Mouse (Mus musculus): ENCODE data around the gene Actn3. TPM values are rescaled to one million over a fixed set of nuclear protein-coding genes. Genes with fewer than 3 reads are reported as not detected.
A peak's percentile ranks its signal among the peaks of the same experiment; 100 is the strongest.
"Not testable (repeated sequence)": the region's sequence is repeated elsewhere in the genome, so short reads cannot be mapped to it uniquely, and the experiment has no call there.

Actn3 gene
- polyA plus RNA-seq, 1 experiment from 2014 or later, result 8.9 TPM

GRCm38 (mm10) chr19:4876241-4876640, 1.5 kb downstream of the Actn3 start:
- ATAC-seq (ENCODE audit: insufficient read depth, low FRiP score), result no peak
- 55% methylated on average over 4 of the region's 4 CpGs for WGBS
- Histone ChIP-seq H3K4me1 (ENCODE audit: control insufficient read depth, insufficient read depth, low read length) (peaks cover 4% of the 10 kb centered on the region), H3K9ac (ENCODE audit: low read length) (no peak overlapping the region), H3K9me3 (replicated peaks; ENCODE audit: control insufficient read depth, low read length) (no peaks in the 10 kb centered on the region), H3K4me3 (replicated peaks; ENCODE audit: low read length) (no peak overlapping the region), H3K4me2 (ENCODE audit: low read depth, low read length) (no peak overlapping the region), H3K27ac (ENCODE audit: low read length) (no peak overlapping the region), H3K36me3 (ENCODE audit: control insufficient read depth, insufficient read depth, low read length) (no peaks in the 10 kb centered on the region), H3K27me3 (ENCODE audit: control insufficient read depth, insufficient read depth, low read length) (no peaks in the 10 kb centered on the region)

GRCm38 (mm10) chr19:4874613-4875012, 3.1 kb downstream of the Actn3 start:
- not testable (repeated sequence) for H3K27ac ChIP-seq (ENCODE audit: low read length); H3K9ac ChIP-seq (ENCODE audit: low read length); H3K9me3 ChIP-seq (replicated peaks; ENCODE audit: control insufficient read depth, low read length); H3K4me1 ChIP-seq (ENCODE audit: control insufficient read depth, insufficient read depth, low read length); H3K36me3 ChIP-seq (ENCODE audit: control insufficient read depth, insufficient read depth, low read length); H3K4me2 ChIP-seq (ENCODE audit: low read depth, low read length); H3K4me3 ChIP-seq (replicated peaks; ENCODE audit: low read length); ATAC-seq (ENCODE audit: insufficient read depth, low FRiP score); H3K27me3 ChIP-seq (ENCODE audit: control insufficient read depth, insufficient read depth, low read length)
- WGBS, result 94% methylated on average over 1 of the region's 1 CpGs

GRCm38 (mm10) chr19:4865147-4865546, 12.6 kb downstream of the Actn3 start:
- H3K4me2 ChIP-seq (ENCODE audit: low read depth, low read length), result peak overlapping the region; percentile 37; the same call in 1 of the 2 replicates
- peaks cover 6% of the 10 kb centered on the region for H3K4me1 ChIP-seq (ENCODE audit: control insufficient read depth, insufficient read depth, low read length)
- ATAC-seq (ENCODE audit: insufficient read depth, low FRiP score), result no peak
- H3K9me3 ChIP-seq (replicated peaks; ENCODE audit: control insufficient read depth, low read length), result no peaks in the 10 kb centered on the region
- no peak overlapping the region; the same call in 1 of the 2 replicates for H3K4me3 ChIP-seq (replicated peaks; ENCODE audit: low read length)
- no peaks in the 10 kb centered on the region for H3K27me3 ChIP-seq (ENCODE audit: control insufficient read depth, insufficient read depth, low read length)
- WGBS, result 3% methylated on average over 17 of the region's 17 CpGs
- H3K9ac ChIP-seq (ENCODE audit: low read length), result peak overlapping the region; percentile 52; the same call in 1 of the 2 replicates
- no peak overlapping the region for H3K27ac ChIP-seq (ENCODE audit: low read length)
- no peaks in the 10 kb centered on the region for H3K36me3 ChIP-seq (ENCODE audit: control insufficient read depth, insufficient read depth, low read length)

GRCm38 (mm10) chr19:4863048-4863447, 14.7 kb downstream of the Actn3 start:
- Histone ChIP-seq H3K4me3 (replicated peaks; ENCODE audit: low read length) (no peak overlapping the region), H3K27me3 (ENCODE audit: control insufficient read depth, insufficient read depth, low read length) (no peaks in the 10 kb centered on the region), H3K9ac (ENCODE audit: low read length) (no peak overlapping the region), H3K36me3 (ENCODE audit: control insufficient read depth, insufficient read depth, low read length) (no peaks in the 10 kb centered on the region), H3K9me3 (replicated peaks; ENCODE audit: control insufficient read depth, low read length) (no peaks in the 10 kb centered on the region), H3K27ac (ENCODE audit: low read length) (no peak overlapping the region), H3K4me1 (ENCODE audit: control insufficient read depth, insufficient read depth, low read length) (peaks cover 6% of the 10 kb centered on the region), H3K4me2 (ENCODE audit: low read depth, low read length) (no peak overlapping the region)
- 60% methylated on average over 6 of the region's 6 CpGs for WGBS
- no peak for ATAC-seq (ENCODE audit: insufficient read depth, low FRiP score)

GRCm38 (mm10) chr19:4859081-4859480, 18.6 kb downstream of the Actn3 start:
- no peaks in the 10 kb centered on the region for H3K36me3 ChIP-seq (ENCODE audit: control insufficient read depth, insufficient read depth, low read length)
- H3K4me2 ChIP-seq (ENCODE audit: low read depth, low read length), result no peak overlapping the region; the same call in 1 of the 2 replicates
- peaks cover 9% of the 10 kb centered on the region; the same call in 1 of the 2 replicates for H3K4me1 ChIP-seq (ENCODE audit: control insufficient read depth, insufficient read depth, low read length)
- no peak overlapping the region for H3K9ac ChIP-seq (ENCODE audit: low read length)
- no peaks in the 10 kb centered on the region for H3K27me3 ChIP-seq (ENCODE audit: control insufficient read depth, insufficient read depth, low read length)
- H3K9me3 ChIP-seq (replicated peaks; ENCODE audit: control insufficient read depth, low read length), result no peaks in the 10 kb centered on the region
- no peak for ATAC-seq (ENCODE audit: insufficient read depth, low FRiP score)
- H3K4me3 ChIP-seq (replicated peaks; ENCODE audit: low read length), result no peak overlapping the region
- no peak overlapping the region for H3K27ac ChIP-seq (ENCODE audit: low read length)
- 65% methylated on average over 6 of the region's 6 CpGs for WGBS

- Histone ChIP-seq H3K27me3 (ENCODE audit: control insufficient read depth, insufficient read depth, low read length) (no peaks in the 10 kb centered on the region), H3K9ac (ENCODE audit: low read length) (no peak overlapping the region), H3K4me1 (ENCODE audit: control insufficient read depth, insufficient read depth, low read length) (peaks cover 9% of the 10 kb centered on the region; the same call in 1 of the 2 replicates), H3K27ac (ENCODE audit: low read length) (no peak overlapping the region), H3K4me3 (replicated peaks; ENCODE audit: low read length) (peak overlapping the region; percentile 56; the same call in 1 of the 2 replicates), H3K4me2 (ENCODE audit: low read depth, low read length) (peak overlapping the region; percentile 91; the same call in 1 of the 2 replicates), H3K36me3 (ENCODE audit: control insufficient read depth, insufficient read depth, low read length) (no peaks in the 10 kb centered on the region), H3K9me3 (replicated peaks; ENCODE audit: control insufficient read depth, low read length) (no peaks in the 10 kb centered on the region)
- WGBS, result 77% methylated on average over 4 of the region's 4 CpGs
- ATAC-seq (ENCODE audit: insufficient read depth, low FRiP score), result no peak
Observed at GRCm38 (mm10) chr19:4855951-4856350, 21.8 kb downstream of the Actn3 start.

GRCm38 (mm10) chr19:4855470-4855820, 22.3 kb downstream of the Actn3 start:
- H3K9ac ChIP-seq (ENCODE audit: low read length), result peak overlapping the region; percentile 73
- no peaks in the 10 kb centered on the region for H3K27me3 ChIP-seq (ENCODE audit: control insufficient read depth, insufficient read depth, low read length)
- peak overlapping the region; percentile 56 for H3K4me3 ChIP-seq (replicated peaks; ENCODE audit: low read length)
- 0 out of 2 replicates have a peak, but pooled peaks have one; percentile 42 for ATAC-seq (ENCODE audit: insufficient read depth, low FRiP score)
- H3K9me3 ChIP-seq (replicated peaks; ENCODE audit: control insufficient read depth, low read length), result no peaks in the 10 kb centered on the region
- 1% methylated on average over 14 of the region's 14 CpGs for WGBS
- H3K36me3 ChIP-seq (ENCODE audit: control insufficient read depth, insufficient read depth, low read length), result no peaks in the 10 kb centered on the region
- no peak overlapping the region for H3K27ac ChIP-seq (ENCODE audit: low read length)
- peaks cover 9% of the 10 kb centered on the region; the same call in 1 of the 2 replicates for H3K4me1 ChIP-seq (ENCODE audit: control insufficient read depth, insufficient read depth, low read length)
- peak overlapping the region; percentile 91 for H3K4me2 ChIP-seq (ENCODE audit: low read depth, low read length)

- H3K27ac ChIP-seq (ENCODE audit: low read length), result no peak within 1 kb of the TSS
- H3K4me1 ChIP-seq (ENCODE audit: control insufficient read depth, insufficient read depth, low read length), result peaks cover 9% of the 10 kb centered on the region; the same call in 1 of the 2 replicates
- no peaks in the 10 kb centered on the region; the same call in 1 of the 2 replicates for H3K27me3 ChIP-seq (ENCODE audit: control insufficient read depth, insufficient read depth, low read length)
- no peaks in the 10 kb centered on the region for H3K36me3 ChIP-seq (ENCODE audit: control insufficient read depth, insufficient read depth, low read length)
- H3K9ac ChIP-seq (ENCODE audit: low read length), result peak within 1 kb of the TSS; percentile 73
- peak within 1 kb of the TSS; percentile 56 for H3K4me3 ChIP-seq (replicated peaks; ENCODE audit: low read length)
- WGBS, result 2% methylated on average over 45 of the region's 45 CpGs
- peak within 1 kb of the TSS; percentile 91 for H3K4me2 ChIP-seq (ENCODE audit: low read depth, low read length)
- ATAC-seq (ENCODE audit: insufficient read depth, low FRiP score), result peak; percentile 91
- H3K9me3 ChIP-seq (replicated peaks; ENCODE audit: control insufficient read depth, low read length), result no peaks in the 10 kb centered on the region
Observed at GRCm38 (mm10) chr19:4854552-4855469, 22.9 kb downstream of the Actn3 start, which contains the start of gene Ctsf. Gene Ctsf (plus strand): TSS chr19:4855130.

GRCm38 (mm10) chr19:4850281-4850680, 27.4 kb downstream of the Actn3 start:
- ATAC-seq (ENCODE audit: insufficient read depth, low FRiP score), result no peak
- H3K4me3 ChIP-seq (replicated peaks; ENCODE audit: low read length), result no peak overlapping the region
- H3K4me1 ChIP-seq (ENCODE audit: control insufficient read depth, insufficient read depth, low read length), result peaks cover 5% of the 10 kb centered on the region; the same call in 1 of the 2 replicates
- H3K9me3 ChIP-seq (replicated peaks; ENCODE audit: control insufficient read depth, low read length), result no peaks in the 10 kb centered on the region
- H3K36me3 ChIP-seq (ENCODE audit: control insufficient read depth, insufficient read depth, low read length), result no peaks in the 10 kb centered on the region
- H3K4me2 ChIP-seq (ENCODE audit: low read depth, low read length), result no peak overlapping the region
- WGBS, result 50% methylated on average over 5 of the region's 5 CpGs
- no peak overlapping the region for H3K9ac ChIP-seq (ENCODE audit: low read length)
- no peaks in the 10 kb centered on the region; the same call in 1 of the 2 replicates for H3K27me3 ChIP-seq (ENCODE audit: control insufficient read depth, insufficient read depth, low read length)
- no peak overlapping the region for H3K27ac ChIP-seq (ENCODE audit: low read length)
